Mouse (Mus musculus): ENCODE measurements around the gene Git1. TPM values are rescaled to one million over a fixed set of nuclear protein-coding genes. Genes with fewer than 3 reads are reported as not detected.

Gene Git1
- polyA plus RNA-seq, 1 experiment from 2014 or later, result 19.2 TPM

- peak; percentile 88 for DNase-seq (ENCODE audit: low spot score)
- Histone ChIP-seq H3K9ac (ENCODE audit: low read length) (no peak overlapping the region), H3K27me3 (ENCODE audit: control insufficient read depth, insufficient read depth, low read length) (peaks cover 29% of the 10 kb centered on the region), H3K9me3 (ENCODE audit: control insufficient read depth, low read length) (no peaks in the 10 kb centered on the region), H3K4me2 (ENCODE audit: low read depth, low read length, severe bottlenecking) (peak overlapping the region; percentile 27), H3K27ac (ENCODE audit: low read depth, low read length) (no peak overlapping the region), H3K4me1 (replicated peaks; ENCODE audit: control insufficient read depth, insufficient read depth, low read length) (peaks cover 2% of the 10 kb centered on the region; the same call in 1 of the 2 replicates), H3K36me3 (ENCODE audit: control insufficient read depth, insufficient read depth, low read length) (peaks cover 5% of the 10 kb centered on the region; the same call in 1 of the 2 replicates), H3K4me3 (ENCODE audit: low read depth, low read length) (no peak overlapping the region)
- 12% methylated on average over 20 of the region's 20 CpGs for WGBS
- peak; percentile 57; the same call in 1 of the 2 replicates for ATAC-seq (replicated peaks; ENCODE audit: low FRiP score)
These were observed 25.6 kb upstream of the Git1 start for GRCm38 (mm10) chr11:77467784-77468183.

DNA sequence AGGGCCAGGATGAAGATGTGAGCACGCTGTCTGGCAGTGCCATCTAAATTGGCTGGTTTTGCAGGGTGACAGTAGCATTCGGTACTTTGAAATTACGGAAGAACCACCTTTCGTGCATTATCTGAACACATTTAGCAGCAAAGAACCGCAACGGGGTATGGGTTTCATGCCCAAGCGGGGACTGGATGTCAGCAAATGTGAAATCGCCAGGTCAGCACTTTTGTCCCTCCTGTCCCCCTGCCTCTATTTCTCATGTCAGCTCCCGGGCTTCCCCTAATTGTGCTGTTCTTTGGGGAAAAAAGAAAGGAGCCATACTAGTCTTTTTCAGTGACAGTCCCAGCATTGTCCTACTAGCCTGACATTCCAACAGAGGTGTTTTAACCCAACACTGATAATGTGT, 25.0 kb upstream of the Git1 start:
- Histone ChIP-seq H3K27me3 (ENCODE audit: control insufficient read depth, insufficient read depth, low read length) (peaks cover 24% of the 10 kb centered on the region), H3K9ac (ENCODE audit: low read length) (no peak overlapping the region), H3K27ac (ENCODE audit: low read depth, low read length) (no peak overlapping the region), H3K4me2 (ENCODE audit: low read depth, low read length, severe bottlenecking) (no peak overlapping the region), H3K36me3 (ENCODE audit: control insufficient read depth, insufficient read depth, low read length) (peaks cover 5% of the 10 kb centered on the region; the same call in 1 of the 2 replicates), H3K9me3 (ENCODE audit: control insufficient read depth, low read length) (no peaks in the 10 kb centered on the region), H3K4me1 (replicated peaks; ENCODE audit: control insufficient read depth, insufficient read depth, low read length) (no peaks in the 10 kb centered on the region), H3K4me3 (ENCODE audit: low read depth, low read length) (no peak overlapping the region)
- ATAC-seq (replicated peaks; ENCODE audit: low FRiP score) (no peak), DNase-seq (ENCODE audit: low spot score) (no peak)
- WGBS, result 86% methylated on average over 9 of the region's 9 CpGs

GRCm38 (mm10) chr11:77471407-77471806, 22.0 kb upstream of the Git1 start:
- Histone ChIP-seq H3K9me3 (ENCODE audit: control insufficient read depth, low read length) (no peaks in the 10 kb centered on the region), H3K27ac (ENCODE audit: low read depth, low read length) (no peak overlapping the region), H3K4me3 (ENCODE audit: low read depth, low read length) (no peak overlapping the region), H3K4me1 (replicated peaks; ENCODE audit: control insufficient read depth, insufficient read depth, low read length) (no peaks in the 10 kb centered on the region), H3K36me3 (ENCODE audit: control insufficient read depth, insufficient read depth, low read length) (peaks cover 5% of the 10 kb centered on the region; the same call in 1 of the 2 replicates), H3K27me3 (ENCODE audit: control insufficient read depth, insufficient read depth, low read length) (peaks cover 13% of the 10 kb centered on the region), H3K4me2 (ENCODE audit: low read depth, low read length, severe bottlenecking) (no peak overlapping the region), H3K9ac (ENCODE audit: low read length) (no peak overlapping the region)
- WGBS, result 74% methylated on average over 29 of the region's 29 CpGs
- ATAC-seq (replicated peaks; ENCODE audit: low FRiP score), result no peak
- peak; percentile 60 for DNase-seq (ENCODE audit: low spot score)

DNA sequence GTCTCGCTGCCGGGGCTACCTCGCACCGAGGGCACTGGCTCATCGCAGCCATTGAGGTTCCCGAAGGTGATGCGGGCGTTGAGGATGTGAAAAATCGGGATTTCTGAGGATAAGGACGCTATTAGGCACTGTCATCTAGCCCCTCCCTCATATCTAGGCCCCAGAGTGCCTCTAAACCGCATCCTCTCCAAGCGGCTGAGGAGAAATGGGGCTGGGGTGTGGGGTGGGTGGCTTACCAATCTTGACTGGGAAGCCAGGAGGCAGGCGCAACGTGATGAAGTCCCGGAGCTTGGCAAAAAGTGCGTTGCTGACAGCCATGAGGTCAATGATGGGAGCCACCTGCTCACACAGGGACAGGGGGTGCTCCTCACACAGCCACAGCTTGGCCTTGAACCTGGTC, 20.6 kb upstream of the Git1 start:
- Histone ChIP-seq H3K4me2 (ENCODE audit: low read depth, low read length, severe bottlenecking) (no peak overlapping the region), H3K9me3 (ENCODE audit: control insufficient read depth, low read length) (no peaks in the 10 kb centered on the region), H3K9ac (ENCODE audit: low read length) (no peak overlapping the region), H3K27me3 (ENCODE audit: control insufficient read depth, insufficient read depth, low read length) (peaks cover 3% of the 10 kb centered on the region), H3K36me3 (ENCODE audit: control insufficient read depth, insufficient read depth, low read length) (peaks cover 5% of the 10 kb centered on the region; the same call in 1 of the 2 replicates), H3K4me3 (ENCODE audit: low read depth, low read length) (no peak overlapping the region), H3K27ac (ENCODE audit: low read depth, low read length) (no peak overlapping the region), H3K4me1 (replicated peaks; ENCODE audit: control insufficient read depth, insufficient read depth, low read length) (no peaks in the 10 kb centered on the region)
- 95% methylated on average over 16 of the region's 16 CpGs for WGBS
- DNase-seq (ENCODE audit: low spot score) (no peak), ATAC-seq (replicated peaks; ENCODE audit: low FRiP score) (no peak)

DNA sequence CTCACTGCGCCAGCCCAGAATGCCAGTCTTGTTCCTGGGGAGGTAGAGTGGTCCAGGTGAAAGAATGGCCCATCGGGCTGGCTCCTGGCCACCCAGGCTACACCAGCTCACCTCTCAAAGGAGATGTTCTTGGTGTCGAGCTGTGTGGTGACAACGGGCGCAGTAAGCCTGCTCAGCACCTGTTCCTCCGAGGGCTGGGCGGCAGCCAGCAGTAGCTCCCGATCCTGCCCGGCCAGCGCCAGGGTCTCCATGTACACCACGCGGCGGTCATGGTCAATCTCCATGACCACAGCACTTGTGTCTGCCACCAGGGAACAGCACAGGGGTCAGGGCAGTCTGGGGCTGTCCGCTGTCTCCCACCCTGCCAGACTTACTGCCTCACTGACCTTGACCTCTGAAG, 17.1 kb upstream of the Git1 start:
- no peaks in the 10 kb centered on the region for H3K27me3 ChIP-seq (ENCODE audit: control insufficient read depth, insufficient read depth, low read length)
- ATAC-seq (replicated peaks; ENCODE audit: low FRiP score) (no peak), DNase-seq (ENCODE audit: low spot score) (no peak)
- no peaks in the 10 kb centered on the region for H3K9me3 ChIP-seq (ENCODE audit: control insufficient read depth, low read length)
- WGBS, result 97% methylated on average over 14 of the region's 14 CpGs
- H3K36me3 ChIP-seq (ENCODE audit: control insufficient read depth, insufficient read depth, low read length), result no peaks in the 10 kb centered on the region; the same call in 1 of the 2 replicates
- no peak overlapping the region for H3K4me3 ChIP-seq (ENCODE audit: low read depth, low read length)
- H3K27ac ChIP-seq (ENCODE audit: low read depth, low read length), result no peak overlapping the region
- no peak overlapping the region for H3K4me2 ChIP-seq (ENCODE audit: low read depth, low read length, severe bottlenecking)
- H3K9ac ChIP-seq (ENCODE audit: low read length), result no peak overlapping the region
- no peaks in the 10 kb centered on the region for H3K4me1 ChIP-seq (replicated peaks; ENCODE audit: control insufficient read depth, insufficient read depth, low read length)

- no peak for DNase-seq (ENCODE audit: low spot score)
- H3K36me3 ChIP-seq (ENCODE audit: control insufficient read depth, insufficient read depth, low read length), result no peaks in the 10 kb centered on the region; the same call in 1 of the 2 replicates
- no peak overlapping the region for H3K4me3 ChIP-seq (ENCODE audit: low read depth, low read length)
- H3K9me3 ChIP-seq (ENCODE audit: control insufficient read depth, low read length), result no peaks in the 10 kb centered on the region
- no peak overlapping the region for H3K4me2 ChIP-seq (ENCODE audit: low read depth, low read length, severe bottlenecking)
- no peak overlapping the region for H3K27ac ChIP-seq (ENCODE audit: low read depth, low read length)
- no peaks in the 10 kb centered on the region for H3K4me1 ChIP-seq (replicated peaks; ENCODE audit: control insufficient read depth, insufficient read depth, low read length)
- WGBS, result 93% methylated on average over 6 of the region's 6 CpGs
- H3K27me3 ChIP-seq (ENCODE audit: control insufficient read depth, insufficient read depth, low read length), result no peaks in the 10 kb centered on the region
- no peak for ATAC-seq (replicated peaks; ENCODE audit: low FRiP score)
- no peak overlapping the region for H3K9ac ChIP-seq (ENCODE audit: low read length)
These were observed 16.5 kb upstream of the Git1 start for GRCm38 (mm10) chr11:77476895-77477294.

- ATAC-seq (replicated peaks; ENCODE audit: low FRiP score), result no peak
- no peaks in the 10 kb centered on the region for H3K27me3 ChIP-seq (ENCODE audit: control insufficient read depth, insufficient read depth, low read length)
- no peak overlapping the region for H3K4me3 ChIP-seq (ENCODE audit: low read depth, low read length)
- H3K9me3 ChIP-seq (ENCODE audit: control insufficient read depth, low read length), result no peaks in the 10 kb centered on the region
- no peak overlapping the region for H3K9ac ChIP-seq (ENCODE audit: low read length)
- H3K27ac ChIP-seq (ENCODE audit: low read depth, low read length), result no peak overlapping the region
- 84% methylated on average over 3 of the region's 3 CpGs for WGBS
- DNase-seq (ENCODE audit: low spot score), result no peak
- no peaks in the 10 kb centered on the region for H3K36me3 ChIP-seq (ENCODE audit: control insufficient read depth, insufficient read depth, low read length)
- H3K4me1 ChIP-seq (replicated peaks; ENCODE audit: control insufficient read depth, insufficient read depth, low read length), result peaks cover 25% of the 10 kb centered on the region
- H3K4me2 ChIP-seq (ENCODE audit: low read depth, low read length, severe bottlenecking), result no peak overlapping the region
These were observed 10.3 kb upstream of the Git1 start for GRCm38 (mm10) chr11:77483043-77483442.

- H3K9ac ChIP-seq (ENCODE audit: low read length), result no peak overlapping the region
These were observed 9.7 kb upstream of the Git1 start for GRCm38 (mm10) chr11:77483510-77484255.

DNA sequence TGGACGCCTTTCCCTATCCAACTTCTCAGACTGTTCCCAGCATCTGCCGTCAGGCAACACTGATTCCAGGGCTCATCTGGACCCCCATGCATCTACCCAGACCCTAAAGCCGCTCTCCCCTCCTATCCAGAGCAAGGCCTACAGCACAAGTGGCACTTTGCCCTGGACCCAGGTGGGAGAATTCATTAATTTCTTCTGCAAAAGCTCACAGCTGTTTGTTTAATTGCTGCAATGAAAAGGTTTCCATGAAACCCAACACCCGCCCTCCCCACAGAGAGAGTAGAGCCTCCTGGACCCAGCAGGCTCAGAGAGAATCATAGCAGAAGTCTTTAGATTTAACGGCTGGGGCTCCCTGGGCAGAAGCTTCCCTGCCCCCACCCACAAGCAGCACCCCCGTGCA, 8.1 kb upstream of the Git1 start:
- no peak for ATAC-seq (replicated peaks; ENCODE audit: low FRiP score)
- peak; percentile 49 for DNase-seq (ENCODE audit: low spot score)
- Histone ChIP-seq H3K9me3 (ENCODE audit: control insufficient read depth, low read length) (no peaks in the 10 kb centered on the region), H3K9ac (ENCODE audit: low read length) (peak overlapping the region; percentile 14; the same call in 1 of the 2 replicates), H3K36me3 (ENCODE audit: control insufficient read depth, insufficient read depth, low read length) (no peaks in the 10 kb centered on the region), H3K4me1 (replicated peaks; ENCODE audit: control insufficient read depth, insufficient read depth, low read length) (peaks cover 31% of the 10 kb centered on the region), H3K4me3 (ENCODE audit: low read depth, low read length) (no peak overlapping the region), H3K27ac (ENCODE audit: low read depth, low read length) (no peak overlapping the region), H3K4me2 (ENCODE audit: low read depth, low read length, severe bottlenecking) (peak overlapping the region; percentile 6; the same call in 1 of the 2 replicates), H3K27me3 (ENCODE audit: control insufficient read depth, insufficient read depth, low read length) (no peaks in the 10 kb centered on the region)
- WGBS, result 47% methylated on average over 6 of the region's 6 CpGs

More at GRCm38 (mm10) chr11:77483510-77484255, 9.7 kb upstream of the Git1 start:
- peaks cover 30% of the 10 kb centered on the region for H3K4me1 ChIP-seq (replicated peaks; ENCODE audit: control insufficient read depth, insufficient read depth, low read length)
- H3K27me3 ChIP-seq (ENCODE audit: control insufficient read depth, insufficient read depth, low read length), result no peaks in the 10 kb centered on the region
- H3K4me2 ChIP-seq (ENCODE audit: low read depth, low read length, severe bottlenecking), result no peak overlapping the region
- WGBS, result 84% methylated on average over 11 of the region's 11 CpGs
- no peak overlapping the region for H3K27ac ChIP-seq (ENCODE audit: low read depth, low read length)
- H3K9me3 ChIP-seq (ENCODE audit: control insufficient read depth, low read length), result no peaks in the 10 kb centered on the region
- DNase-seq (ENCODE audit: low spot score), result no peak
- no peak overlapping the region for H3K4me3 ChIP-seq (ENCODE audit: low read depth, low read length)
- ATAC-seq (replicated peaks; ENCODE audit: low FRiP score), result no peak
- no peaks in the 10 kb centered on the region for H3K36me3 ChIP-seq (ENCODE audit: control insufficient read depth, insufficient read depth, low read length)
